Mouse (Mus musculus) layer of hippocampus, adult 2 months (tissue): Measurements from ENCODE around the gene Dgcr8. TPM values are rescaled to one million over a fixed set of nuclear protein-coding genes. Genes with fewer than 3 reads are reported as not detected.

Source experiments
- DNase-seq, 2 experiments: peaks; one replicate each; pipeline ENCODE4 v3.0.0; 2022; ENCODE audit warnings: low spot score in 2 of 2
- H3K27ac ChIP-seq: fragments of 200-600 bp; 2 replicates; pipeline ENCODE4 v1.8.1; 2022
- H3K4me3 ChIP-seq: fragments of 200-600 bp; 2 replicates; pipeline ENCODE4 v1.8.1; 2022; ENCODE audit warnings: mild to moderate bottlenecking
- CTCF ChIP-seq: fragments of 200-600 bp; conservative IDR thresholded peaks from 2 replicates; pipeline ENCODE4 v1.8.1; 2022; ENCODE audit warnings: antibody characterized with exemption, mild to moderate bottlenecking, moderate library complexity
- total RNA-seq, 2 experiments: library from RNA; stranded (reverse); gene quantifications; 2 replicates each; pipeline ENCODE4 v1.2.3; 2021

The Dgcr8 gene
- total RNA-seq, 2 experiments from 2014 or later = 46.1 to 46.7 TPM

DNA sequence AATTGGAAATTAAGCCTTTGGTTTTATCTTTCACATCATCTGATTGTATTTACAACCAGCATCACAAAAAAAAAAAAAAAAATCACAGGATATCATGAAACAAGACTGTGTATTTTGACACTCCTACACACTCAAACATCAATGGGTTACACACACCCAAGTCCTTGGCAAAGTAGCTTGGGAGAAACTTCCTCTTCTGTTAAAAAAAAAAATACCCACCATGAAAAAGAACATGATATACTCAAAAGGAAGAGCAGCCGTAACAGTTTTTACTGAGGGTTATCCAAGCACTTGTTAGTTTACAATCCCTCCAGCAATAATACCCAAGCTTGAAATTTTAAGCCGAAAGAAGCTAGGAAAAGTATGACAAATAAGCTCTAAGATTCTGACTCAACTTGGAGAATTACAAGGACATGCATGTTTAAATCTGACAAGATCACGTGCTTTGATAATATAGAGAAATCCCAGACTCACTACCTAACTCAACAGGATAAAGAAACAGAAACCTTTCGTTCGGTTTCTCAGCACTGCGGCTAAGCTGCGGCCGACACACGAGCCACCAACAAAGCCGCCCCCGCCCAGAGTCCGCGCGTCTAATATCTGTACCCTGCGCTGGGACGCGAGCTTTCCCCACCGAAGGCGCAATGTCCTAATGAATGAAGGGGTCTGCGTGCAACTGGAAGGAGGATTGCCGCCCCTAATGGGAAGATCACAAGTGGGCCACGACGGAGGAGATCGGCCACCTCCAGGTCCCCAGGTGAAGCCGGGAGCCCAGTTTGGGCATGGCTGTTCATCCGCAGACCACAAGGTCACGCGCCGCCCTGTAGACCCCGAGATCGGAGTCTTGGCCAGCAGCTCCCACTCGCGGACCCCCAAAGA is 41.3 kb downstream of the Dgcr8 start:
- no peak for TF ChIP-seq CTCF
- DNase-seq = no peak
- H3K27ac ChIP-seq = peak overlapping the region; percentile 96
- H3K4me3 ChIP-seq = peak overlapping the region; percentile 69

DNA sequence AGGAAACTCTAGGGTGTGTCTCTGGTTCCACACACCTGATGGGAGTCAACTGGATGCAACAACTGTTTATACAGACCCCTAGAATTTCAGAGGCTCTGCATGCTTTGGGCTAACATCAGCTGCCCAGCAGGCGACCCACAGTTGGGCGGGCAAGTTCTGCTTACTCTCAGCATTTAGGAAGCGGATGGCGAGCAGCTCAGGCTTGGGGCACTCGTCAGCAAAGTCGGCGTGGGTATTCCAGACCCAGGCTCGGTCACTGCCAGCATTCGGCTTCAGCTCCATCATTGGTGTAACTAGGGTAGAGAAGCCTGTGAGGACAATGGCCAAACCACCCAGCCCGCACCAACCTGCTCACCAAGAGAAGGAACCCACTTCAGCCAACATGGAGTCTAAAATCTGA is 47.5 kb downstream of the Dgcr8 start:
- TF ChIP-seq CTCF = no peak
- Histone ChIP-seq H3K4me3 (no peak overlapping the region), H3K27ac (no peak overlapping the region)
- DNase-seq = no peak

DNA sequence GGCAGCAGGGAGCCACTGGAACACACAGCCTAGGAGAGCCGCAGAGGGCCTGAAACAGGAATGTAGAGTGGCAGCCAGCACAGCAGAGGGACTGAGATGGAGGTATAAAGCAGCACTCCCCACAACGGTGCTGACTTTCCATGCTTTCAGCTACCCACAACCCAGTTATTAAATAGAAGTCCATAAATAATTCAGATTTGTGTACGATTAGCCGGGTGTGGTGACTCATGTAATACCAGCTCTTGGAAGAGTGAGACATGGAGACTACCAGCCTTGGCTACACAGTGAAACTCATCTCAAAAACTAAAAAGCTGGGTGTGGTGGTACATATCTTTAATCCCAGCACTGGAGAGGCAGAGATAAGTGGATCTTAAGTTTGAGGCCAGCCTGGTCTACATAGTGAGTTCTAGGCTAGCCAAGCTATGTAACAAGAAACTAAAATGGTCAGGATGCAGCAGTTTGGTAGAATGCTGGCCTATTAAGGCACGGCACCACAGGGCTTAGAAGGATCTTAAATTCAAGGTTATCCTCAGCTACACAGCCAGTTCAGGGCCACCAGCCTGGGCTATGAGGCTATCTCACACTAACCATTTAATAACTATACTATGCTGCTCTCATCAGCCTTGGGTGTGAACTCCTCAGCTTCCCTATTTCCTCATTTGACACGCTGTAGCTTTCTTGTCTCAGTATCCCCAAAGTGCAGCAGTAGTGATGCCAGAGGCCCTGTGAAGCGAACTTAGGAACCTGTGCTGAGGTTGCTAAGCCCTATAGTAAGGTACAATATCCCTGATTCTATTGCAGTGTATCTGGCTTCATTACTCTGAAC is 52.2 kb downstream of the Dgcr8 start:
- peak overlapping the region; percentile 98 for H3K27ac ChIP-seq
- no peak for DNase-seq
- no peak overlapping the region for H3K4me3 ChIP-seq
- TF ChIP-seq CTCF = no peak

DNA sequence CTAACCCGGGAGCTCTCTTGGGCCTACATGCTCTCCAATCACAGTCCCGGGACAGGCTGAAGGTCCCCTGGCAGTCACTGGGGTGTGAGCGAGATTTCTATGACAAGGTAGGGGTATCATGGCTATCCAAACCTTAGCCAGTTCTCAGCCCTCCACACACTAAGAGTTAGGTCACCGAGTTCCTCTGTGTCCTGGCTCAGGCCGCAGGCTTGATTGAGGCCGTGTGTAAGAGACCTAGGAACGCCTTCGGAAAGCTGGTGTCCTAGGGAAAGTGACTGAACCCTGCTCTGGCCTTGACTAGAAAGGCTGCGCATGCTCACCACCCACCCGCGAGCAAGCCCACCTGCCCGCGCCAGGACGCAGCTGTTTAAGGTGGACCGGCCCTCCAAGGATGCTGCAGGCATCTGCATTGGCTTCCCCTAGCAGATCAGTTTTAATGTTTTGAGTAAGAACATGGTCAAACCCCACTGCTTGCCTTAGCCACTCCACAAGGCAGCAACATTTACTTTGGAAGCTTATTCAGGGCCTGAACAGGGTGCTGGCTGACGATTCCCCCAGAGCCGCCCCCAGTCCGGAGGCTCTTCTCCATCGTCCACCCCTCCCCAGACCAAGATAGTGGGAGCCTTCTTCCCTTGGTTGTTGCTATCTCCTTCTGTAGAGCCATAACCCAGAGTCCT is 53.5 kb downstream of the Dgcr8 start:
- H3K27ac ChIP-seq = peak overlapping the region; percentile 98
- DNase-seq = peak in 1 of 2 experiments; percentile 65
- peak overlapping the region; percentile 89 for H3K4me3 ChIP-seq
- no peak for TF ChIP-seq CTCF

DNA sequence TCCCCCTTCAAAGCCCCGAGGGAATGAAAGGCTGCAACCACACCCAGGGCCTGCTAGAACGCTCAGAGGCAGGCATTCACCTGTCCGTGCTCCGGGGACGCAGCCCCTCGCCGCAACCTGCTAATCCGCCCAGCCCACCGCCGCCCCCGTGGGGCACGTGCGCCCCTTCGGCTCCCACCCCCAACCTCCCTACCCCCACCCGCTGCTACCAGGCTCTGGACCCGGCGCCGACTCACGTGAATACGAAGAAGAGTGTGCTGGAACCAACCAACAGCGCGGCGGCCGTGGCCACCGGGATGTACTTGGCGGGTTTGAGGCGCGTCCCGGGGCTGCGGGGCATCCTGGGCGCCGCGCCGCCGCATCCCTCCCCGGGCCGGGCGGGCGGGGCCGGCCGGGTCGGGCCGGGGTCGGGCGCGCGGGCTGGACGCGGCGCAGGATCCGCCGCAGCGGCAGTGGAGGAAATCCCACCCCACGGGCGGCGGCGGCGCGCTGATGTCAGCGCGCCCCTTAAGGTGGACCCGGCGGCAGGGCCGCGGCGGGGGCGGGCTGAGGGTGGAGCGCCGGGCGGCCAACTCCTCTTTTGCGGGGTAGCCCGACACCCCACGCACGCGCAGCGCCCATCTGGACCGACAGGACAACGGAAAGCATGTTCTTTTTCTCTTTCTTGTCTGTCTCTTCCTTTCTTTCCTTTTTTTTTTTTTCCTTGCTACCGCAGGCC is 54.2 kb downstream of the Dgcr8 start, which contains the start of gene Zdhhc8:
Gene Zdhhc8 (minus strand): TSS at position 466 of the 718 bp plus-strand sequence.
- H3K4me3 ChIP-seq = peak within 1 kb of the TSS; percentile 89
- H3K27ac ChIP-seq = peak within 1 kb of the TSS; percentile 98
- peak; percentile 77 to 80 for DNase-seq
- TF ChIP-seq CTCF = peak; percentile 13; the same call in 1 of the 2 replicates

DNA sequence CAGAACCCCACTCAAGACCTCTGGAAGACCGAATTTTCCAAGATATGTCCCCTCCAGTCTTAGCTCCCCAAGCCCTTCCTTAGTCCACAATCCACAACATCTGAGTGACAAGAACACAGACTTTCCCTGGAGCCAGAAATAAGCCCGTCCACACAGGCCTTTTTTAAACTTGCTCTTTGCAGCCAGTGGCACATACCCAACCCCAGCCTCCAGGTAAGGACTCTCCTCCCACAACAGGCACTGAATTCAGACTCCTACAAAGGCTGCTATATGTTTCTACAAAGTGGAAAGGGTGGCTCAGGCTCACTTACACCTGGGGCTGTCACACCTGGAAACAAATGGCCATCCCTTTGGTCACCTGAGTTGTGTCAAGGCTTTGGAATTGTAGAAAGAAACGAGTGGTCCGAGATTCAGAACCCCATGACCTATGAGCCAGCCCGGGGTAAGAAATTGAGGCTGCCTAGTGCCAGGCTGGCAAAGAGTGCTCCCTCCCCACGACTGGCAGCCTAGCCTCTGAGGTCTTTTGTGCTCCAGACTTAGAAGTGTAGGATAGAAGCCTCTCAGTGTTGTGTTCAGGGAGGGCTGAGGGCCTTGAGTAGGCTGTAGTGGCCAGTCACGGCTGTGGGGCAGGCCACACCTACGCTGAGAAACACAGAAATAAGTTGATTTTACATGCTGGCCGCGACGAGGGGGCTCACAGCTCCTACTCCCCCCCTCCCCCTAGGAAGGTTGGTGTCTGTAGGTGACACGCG is 55.0 kb downstream of the Dgcr8 start:
- H3K27ac ChIP-seq = peak overlapping the region; percentile 98
- no peak for TF ChIP-seq CTCF
- peak overlapping the region; percentile 89 for H3K4me3 ChIP-seq
- DNase-seq = no peak

DNA sequence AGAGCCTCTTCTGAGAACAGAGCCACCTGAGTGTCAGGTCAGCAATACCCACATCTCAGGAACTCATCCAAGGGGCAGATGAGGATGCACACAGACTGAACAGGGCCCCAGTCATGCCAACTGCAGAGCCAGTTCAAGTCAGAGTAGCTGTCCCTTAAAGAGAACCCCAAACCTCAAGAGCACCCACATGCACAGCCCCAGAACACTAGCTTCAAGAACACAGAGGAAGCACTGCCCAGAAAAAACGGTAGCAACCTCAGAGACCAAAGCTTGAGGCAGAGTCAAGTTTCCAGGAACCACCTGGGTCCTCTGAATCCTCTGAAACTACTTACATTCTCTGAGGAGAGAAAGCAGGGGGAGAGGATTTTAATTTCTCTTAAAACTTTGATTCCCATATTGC is 55.6 kb downstream of the Dgcr8 start:
- peak overlapping the region; percentile 89 for H3K4me3 ChIP-seq

DNA sequence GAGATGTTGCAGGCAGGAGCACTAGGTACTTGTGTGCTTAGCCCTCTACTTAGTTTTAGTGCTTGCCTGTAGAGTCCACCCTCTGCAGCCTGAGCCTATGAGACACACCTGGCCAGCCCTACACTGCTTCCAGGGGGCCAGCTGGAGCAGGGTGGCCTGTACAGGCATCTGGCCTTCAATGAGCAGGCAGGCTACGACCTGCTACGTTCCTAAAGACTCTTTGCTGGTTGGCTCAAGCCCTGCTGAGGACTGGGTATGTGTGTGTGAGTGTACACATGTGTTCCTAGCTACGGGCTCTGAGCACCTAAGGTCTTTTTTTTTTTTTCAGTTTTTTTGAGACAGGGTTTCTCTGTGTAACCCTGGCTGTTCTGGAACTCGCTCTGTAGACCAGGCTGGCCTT is 57.6 kb downstream of the Dgcr8 start:
- no peak for DNase-seq
- no peak for TF ChIP-seq CTCF
- H3K27ac ChIP-seq = peak overlapping the region; percentile 91

More for the DNA sequence above, 55.6 kb downstream of the Dgcr8 start:
- no peak for DNase-seq
- TF ChIP-seq CTCF = no peak
- peak overlapping the region; percentile 98 for H3K27ac ChIP-seq

DNA sequence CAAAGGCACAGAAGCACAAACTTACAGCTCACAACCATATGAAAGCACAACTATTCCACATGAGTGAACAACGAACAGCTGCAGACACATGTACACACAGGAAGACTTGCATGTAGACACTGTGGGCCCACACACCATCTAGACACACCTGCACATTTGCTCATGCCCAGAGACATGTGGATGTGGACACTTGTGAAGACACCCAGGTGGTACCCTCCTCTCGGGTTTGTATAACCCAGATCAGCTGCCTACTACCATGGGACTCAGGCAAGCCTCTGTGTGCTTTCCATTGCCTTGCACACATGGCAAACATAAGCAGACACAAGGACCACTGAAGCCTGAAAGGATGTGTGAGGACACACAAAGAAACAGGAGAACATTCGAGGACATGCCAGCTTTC is 58.0 kb downstream of the Dgcr8 start:
- peak overlapping the region; percentile 91 for H3K27ac ChIP-seq
- H3K4me3 ChIP-seq = no peak overlapping the region
- no peak for DNase-seq
- no peak for TF ChIP-seq CTCF

More for the DNA sequence above, 57.6 kb downstream of the Dgcr8 start:
- no peak overlapping the region for H3K4me3 ChIP-seq

DNA sequence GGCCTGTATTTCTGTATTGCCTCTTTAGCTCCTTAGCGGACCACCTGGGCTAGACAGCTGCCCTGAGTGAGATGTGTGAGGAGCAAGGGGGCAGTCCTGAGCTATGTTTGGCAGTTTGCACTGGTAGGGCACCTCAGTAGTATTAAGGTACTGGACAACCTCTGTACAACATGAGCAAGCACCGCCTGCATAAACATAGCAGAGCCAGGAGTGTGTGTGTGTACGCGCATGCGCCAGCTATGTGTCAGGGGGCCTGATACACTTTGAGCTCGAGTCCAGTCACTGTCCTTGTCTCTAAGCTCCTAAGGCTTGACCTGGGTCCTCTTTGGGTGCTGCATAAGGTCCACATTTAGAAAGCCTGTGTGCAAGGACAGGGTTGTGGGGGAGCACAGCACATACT is 58.4 kb downstream of the Dgcr8 start:
- TF ChIP-seq CTCF = no peak
- no peak for DNase-seq
- peak overlapping the region; percentile 35; the same call in 1 of the 2 replicates for H3K4me3 ChIP-seq
- peak overlapping the region; percentile 91 for H3K27ac ChIP-seq

DNA sequence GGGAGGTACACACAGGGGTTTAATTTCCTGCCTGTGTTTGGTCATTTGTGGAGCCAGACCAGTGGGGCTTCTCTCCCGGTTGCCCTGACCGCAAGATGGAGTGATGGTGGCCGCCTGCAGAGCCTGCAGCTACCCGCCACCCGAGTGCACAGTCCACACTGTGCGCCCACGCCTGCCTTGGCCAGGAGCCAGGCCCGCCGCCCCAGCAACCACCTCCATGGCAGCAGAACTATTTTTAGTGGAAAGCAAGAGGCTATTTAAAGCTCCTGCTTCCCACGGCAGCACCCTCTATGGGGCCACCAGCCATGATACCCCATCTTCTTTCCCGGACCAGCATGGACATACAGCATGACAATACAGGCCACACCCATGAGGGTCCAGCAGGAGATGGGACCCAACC is 59.4 kb downstream of the Dgcr8 start:
- Histone ChIP-seq H3K4me3 (peak overlapping the region; percentile 35), H3K27ac (peak overlapping the region; percentile 91)
- DNase-seq = peak; percentile 82 to 91
- TF ChIP-seq CTCF = no peak
